Mouse (Mus musculus): ENCODE measurements at regions not wholly inside any gene's neighbourhood (a gene's known extent, or its start where the extent isn't known, plus 50 kb on each side); places are given as distances from the start of the nearest gene placed in this dataset.

DNA sequence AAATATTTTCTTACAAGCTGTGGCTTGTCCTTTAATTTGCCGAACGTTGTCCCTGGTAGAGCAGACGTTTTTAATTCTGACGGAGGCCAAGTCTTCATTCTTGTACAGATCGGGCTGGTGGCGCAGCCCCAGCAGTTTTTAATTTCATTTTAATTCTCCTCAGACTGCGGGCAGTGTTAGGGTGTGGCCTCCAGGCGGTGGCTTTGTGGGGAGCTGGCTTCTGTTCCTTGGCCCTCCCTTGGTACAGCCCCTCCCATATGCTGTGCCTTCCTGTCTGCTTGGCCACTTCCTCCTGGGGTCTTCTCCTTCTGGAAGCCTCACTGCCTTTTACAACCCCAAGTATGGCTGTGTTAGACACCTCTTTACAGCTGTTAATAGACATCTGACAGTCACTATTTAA, 189.7 kb upstream of the Zfp507 start:
- ATAC-seq (ENCODE audit: low FRiP score) = no peak
- Histone ChIP-seq H3K4me3 (no peak overlapping the region), H3K9me3 (no peaks in the 10 kb centered on the region), H3K4me1 (replicated peaks) (no peaks in the 10 kb centered on the region), H3K9ac (no peak overlapping the region), H3K36me3 (no peaks in the 10 kb centered on the region), H3K27ac (no peak overlapping the region), H3K27me3 (no peaks in the 10 kb centered on the region), H3K4me2 (no peak overlapping the region)
- WGBS = 78% methylated on average over 8 of the region's 8 CpGs

DNA sequence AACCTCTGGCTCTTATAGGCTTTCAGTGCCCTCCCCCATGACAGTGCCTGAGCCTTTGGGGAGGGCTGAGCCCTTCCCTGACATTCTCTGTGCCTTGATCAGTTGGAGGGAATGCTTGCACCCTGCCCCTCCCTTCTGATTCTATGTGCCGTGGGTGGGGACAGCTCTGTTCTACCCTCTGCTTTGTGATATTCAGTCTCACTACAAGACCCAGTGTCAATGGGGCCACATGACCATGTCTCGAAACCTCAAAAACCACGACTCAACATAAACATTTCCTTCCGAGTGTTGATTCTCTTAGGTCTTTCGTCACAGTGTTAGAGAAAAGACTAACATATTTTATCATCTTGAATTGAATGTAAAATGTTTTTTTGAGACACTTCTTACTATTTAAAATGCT, 188.3 kb upstream of the Zfp507 start:
- Histone ChIP-seq H3K4me3 (no peak overlapping the region), H3K4me1 (replicated peaks) (no peaks in the 10 kb centered on the region), H3K9me3 (no peaks in the 10 kb centered on the region), H3K36me3 (no peaks in the 10 kb centered on the region), H3K4me2 (no peak overlapping the region), H3K27me3 (no peaks in the 10 kb centered on the region), H3K27ac (no peak overlapping the region), H3K9ac (no peak overlapping the region)
- WGBS = 89% methylated on average over 5 of the region's 5 CpGs
- no peak for ATAC-seq (ENCODE audit: low FRiP score)

DNA sequence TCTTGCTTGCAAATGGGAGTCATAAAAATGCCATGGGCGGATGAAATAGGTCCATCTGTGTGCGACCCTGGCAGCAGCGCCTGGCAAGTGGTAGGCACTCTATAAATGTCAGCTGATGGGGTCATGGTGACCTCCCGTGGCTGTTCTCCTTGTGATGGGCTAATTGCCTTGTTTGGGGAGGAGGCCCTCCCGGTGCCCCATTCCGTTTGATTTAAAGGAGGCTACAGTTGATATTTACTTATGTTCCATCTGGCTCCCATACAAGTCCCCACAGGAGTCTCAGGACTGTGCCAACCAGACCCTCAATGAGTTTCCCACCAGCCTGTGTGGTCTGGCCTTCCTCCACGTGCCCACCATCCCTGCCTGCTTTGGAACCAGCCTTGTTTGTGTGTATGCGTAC, 186.7 kb upstream of the Zfp507 start:
- Histone ChIP-seq H3K9me3 (no peaks in the 10 kb centered on the region), H3K9ac (no peak overlapping the region), H3K4me1 (replicated peaks) (no peaks in the 10 kb centered on the region), H3K27me3 (no peaks in the 10 kb centered on the region), H3K36me3 (no peaks in the 10 kb centered on the region), H3K27ac (no peak overlapping the region), H3K4me3 (no peak overlapping the region), H3K4me2 (no peak overlapping the region)
- WGBS = 77% methylated on average over 8 of the region's 8 CpGs
- no peak for ATAC-seq (ENCODE audit: low FRiP score)

DNA sequence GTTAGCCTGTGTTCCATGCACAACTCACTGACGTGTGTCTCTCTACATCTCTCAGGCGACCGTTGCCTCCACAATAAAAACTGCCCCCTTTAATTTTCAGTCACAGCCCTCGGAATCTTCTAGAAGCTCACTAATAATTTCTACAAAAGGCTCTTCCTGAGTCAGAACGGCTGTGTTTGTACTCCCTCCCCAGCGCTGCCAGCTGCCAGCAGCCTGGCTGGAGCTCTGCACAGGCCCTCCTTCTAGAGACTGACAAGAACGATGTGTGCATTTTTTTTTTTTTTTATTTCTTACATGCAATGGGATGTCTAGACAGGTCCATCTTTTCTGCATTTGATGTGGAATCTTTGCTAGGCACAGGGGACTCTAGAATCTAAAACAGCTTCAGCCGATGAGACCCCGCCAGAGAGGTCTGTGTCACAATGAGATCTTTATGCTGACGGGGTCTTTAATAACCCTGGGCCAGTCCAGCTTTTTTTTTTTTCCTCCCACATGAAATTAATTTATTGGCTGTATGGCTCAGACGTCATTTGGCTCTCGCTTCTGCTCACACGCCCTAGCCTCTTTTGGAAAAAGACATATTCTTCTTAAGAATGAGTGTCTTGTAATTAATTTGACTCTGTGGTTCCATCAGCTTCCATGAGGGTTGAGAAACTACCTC, 185.8 kb upstream of the Zfp507 start:
- H3K4me2 ChIP-seq = no peak overlapping the region
- H3K9ac ChIP-seq = no peak overlapping the region
- H3K4me3 ChIP-seq = no peak overlapping the region
- no peaks in the 10 kb centered on the region for H3K4me1 ChIP-seq (replicated peaks)
- 78% methylated on average over 13 of the region's 13 CpGs for WGBS
- no peak for ATAC-seq (ENCODE audit: low FRiP score)
- no peaks in the 10 kb centered on the region for H3K9me3 ChIP-seq
- H3K27ac ChIP-seq = no peak overlapping the region
- H3K27me3 ChIP-seq = no peaks in the 10 kb centered on the region
- no peaks in the 10 kb centered on the region for H3K36me3 ChIP-seq

- ATAC-seq (ENCODE audit: low FRiP score) = no peak
- Histone ChIP-seq H3K9ac (no peak overlapping the region), H3K36me3 (no peaks in the 10 kb centered on the region), H3K9me3 (no peaks in the 10 kb centered on the region; the same call in 1 of the 2 replicates), H3K4me2 (no peak overlapping the region), H3K4me3 (no peak overlapping the region), H3K4me1 (replicated peaks) (no peaks in the 10 kb centered on the region), H3K27ac (no peak overlapping the region), H3K27me3 (no peaks in the 10 kb centered on the region)
- 91% methylated on average over 9 of the region's 9 CpGs for WGBS
Measured at GRCm38 (mm10) chr7:35977986-35978385, 175.2 kb upstream of the Zfp507 start.

DNA sequence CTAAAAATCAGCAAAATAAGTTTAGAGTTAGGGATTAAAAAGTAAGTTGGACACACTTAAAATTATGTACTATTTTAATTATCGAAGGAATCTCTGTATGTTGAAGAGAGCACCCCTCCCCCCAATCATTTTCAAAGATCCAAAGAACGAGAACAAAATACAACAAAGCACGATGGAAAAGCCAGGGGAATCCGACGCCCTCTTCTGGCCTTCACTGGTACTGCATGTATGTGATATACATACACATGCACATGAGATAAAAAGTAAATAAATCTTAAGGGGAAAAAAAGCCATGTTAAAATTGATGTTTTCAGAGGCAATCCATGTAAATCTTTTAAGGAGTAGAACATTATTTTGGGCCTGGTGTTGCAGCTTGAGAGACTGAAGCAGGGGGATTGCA, 155.9 kb upstream of the Zfp507 start:
- 23% methylated on average over 5 of the region's 5 CpGs for WGBS
- ATAC-seq (ENCODE audit: low FRiP score) = no peak
- no peak overlapping the region for H3K4me2 ChIP-seq
- no peaks in the 10 kb centered on the region for H3K27me3 ChIP-seq
- no peaks in the 10 kb centered on the region for H3K36me3 ChIP-seq
- no peak overlapping the region for H3K27ac ChIP-seq
- no peak overlapping the region for H3K4me3 ChIP-seq
- H3K9ac ChIP-seq = no peak overlapping the region
- H3K4me1 ChIP-seq (replicated peaks) = 0 out of 2 replicates have a peak, but pooled peaks cover 3% of the 10 kb centered on the region
- no peaks in the 10 kb centered on the region for H3K9me3 ChIP-seq

GRCm38 (mm10) chr7:35958052-35958451, 155.2 kb upstream of the Zfp507 start:
- no peak overlapping the region for H3K4me2 ChIP-seq
- 0 out of 2 replicates have a peak, but pooled peaks cover 3% of the 10 kb centered on the region for H3K4me1 ChIP-seq (replicated peaks)
- 2% methylated on average over 2 of the region's 2 CpGs for WGBS
- H3K27ac ChIP-seq = no peak overlapping the region
- no peak overlapping the region for H3K4me3 ChIP-seq
- no peaks in the 10 kb centered on the region for H3K27me3 ChIP-seq
- H3K9ac ChIP-seq = no peak overlapping the region
- no peaks in the 10 kb centered on the region for H3K36me3 ChIP-seq
- H3K9me3 ChIP-seq = no peaks in the 10 kb centered on the region
- ATAC-seq (ENCODE audit: low FRiP score) = 0 out of 2 replicates have a peak, but pooled peaks have one; percentile 49

GRCm38 (mm10) chr7:35948794-35949193, 146.0 kb upstream of the Zfp507 start:
- Histone ChIP-seq H3K4me3 (peak overlapping the region; percentile 4; the same call in 1 of the 2 replicates), H3K9me3 (no peaks in the 10 kb centered on the region), H3K27ac (peak overlapping the region; percentile 53; the same call in 1 of the 2 replicates), H3K4me1 (replicated peaks) (peaks cover 12% of the 10 kb centered on the region), H3K27me3 (no peaks in the 10 kb centered on the region), H3K9ac (no peak overlapping the region), H3K36me3 (no peaks in the 10 kb centered on the region), H3K4me2 (peak overlapping the region; percentile 40)
- 8% methylated on average over 6 of the region's 6 CpGs for WGBS
- no peak for ATAC-seq (ENCODE audit: low FRiP score)

DNA sequence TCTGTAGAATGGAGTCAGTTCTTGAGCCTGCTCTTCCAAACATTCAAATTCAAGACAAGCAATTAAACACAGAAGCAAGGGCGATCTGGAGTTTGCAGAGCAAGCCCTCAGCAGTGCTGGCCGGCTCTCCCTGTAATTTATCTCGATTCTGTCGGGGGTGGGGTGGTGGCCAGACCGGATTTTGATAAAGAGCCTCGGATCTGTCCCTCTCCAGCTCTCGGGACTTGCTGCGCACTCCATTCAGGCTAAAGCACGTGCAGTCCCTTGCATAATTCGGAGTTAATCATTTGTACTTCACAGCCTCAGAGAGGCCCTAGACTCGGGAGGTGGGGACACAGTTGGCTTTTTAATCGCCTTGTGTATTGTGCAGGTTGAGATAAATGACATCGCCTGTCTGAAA, 145.6 kb upstream of the Zfp507 start:
- 2% methylated on average over 13 of the region's 13 CpGs for WGBS

DNA sequence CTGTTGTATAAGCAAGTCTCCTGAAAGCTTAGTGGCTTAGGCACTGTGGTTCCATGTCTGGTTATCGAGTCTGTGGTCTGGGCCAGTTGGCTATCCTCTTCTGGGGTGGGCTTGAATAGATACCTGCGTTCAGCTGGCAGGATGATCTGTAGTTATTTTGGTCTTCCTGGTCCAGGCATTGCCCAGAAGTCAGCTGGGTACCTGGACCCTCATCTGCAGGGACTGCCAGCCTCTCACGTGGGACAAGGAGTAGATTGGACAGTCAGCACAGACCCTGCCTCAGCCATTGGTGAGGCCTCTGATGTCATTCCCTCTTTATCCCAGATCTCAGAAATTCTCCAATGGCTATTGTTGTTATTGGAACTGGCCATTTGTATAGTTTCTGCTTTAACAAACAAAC, 138.3 kb upstream of the Zfp507 start:
- Histone ChIP-seq H3K27me3 (0 out of 2 replicates have a peak, but pooled peaks cover 2% of the 10 kb centered on the region), H3K36me3 (no peaks in the 10 kb centered on the region), H3K4me3 (no peak overlapping the region), H3K4me1 (replicated peaks) (peaks cover 10% of the 10 kb centered on the region), H3K4me2 (no peak overlapping the region), H3K9me3 (no peaks in the 10 kb centered on the region), H3K9ac (no peak overlapping the region), H3K27ac (no peak overlapping the region)
- 94% methylated on average over 3 of the region's 3 CpGs for WGBS
- ATAC-seq (ENCODE audit: low FRiP score) = no peak

More for the DNA sequence above, 145.6 kb upstream of the Zfp507 start:
- no peaks in the 10 kb centered on the region for H3K27me3 ChIP-seq
- H3K4me1 ChIP-seq (replicated peaks) = peaks cover 12% of the 10 kb centered on the region
- H3K9me3 ChIP-seq = no peaks in the 10 kb centered on the region
- peak overlapping the region; percentile 53 for H3K27ac ChIP-seq
- peak overlapping the region; percentile 40 for H3K4me2 ChIP-seq
- no peaks in the 10 kb centered on the region for H3K36me3 ChIP-seq
- H3K4me3 ChIP-seq = peak overlapping the region; percentile 4; the same call in 1 of the 2 replicates
- H3K9ac ChIP-seq = no peak overlapping the region
- 0 out of 2 replicates have a peak, but pooled peaks have one; percentile 50 for ATAC-seq (ENCODE audit: low FRiP score)

DNA sequence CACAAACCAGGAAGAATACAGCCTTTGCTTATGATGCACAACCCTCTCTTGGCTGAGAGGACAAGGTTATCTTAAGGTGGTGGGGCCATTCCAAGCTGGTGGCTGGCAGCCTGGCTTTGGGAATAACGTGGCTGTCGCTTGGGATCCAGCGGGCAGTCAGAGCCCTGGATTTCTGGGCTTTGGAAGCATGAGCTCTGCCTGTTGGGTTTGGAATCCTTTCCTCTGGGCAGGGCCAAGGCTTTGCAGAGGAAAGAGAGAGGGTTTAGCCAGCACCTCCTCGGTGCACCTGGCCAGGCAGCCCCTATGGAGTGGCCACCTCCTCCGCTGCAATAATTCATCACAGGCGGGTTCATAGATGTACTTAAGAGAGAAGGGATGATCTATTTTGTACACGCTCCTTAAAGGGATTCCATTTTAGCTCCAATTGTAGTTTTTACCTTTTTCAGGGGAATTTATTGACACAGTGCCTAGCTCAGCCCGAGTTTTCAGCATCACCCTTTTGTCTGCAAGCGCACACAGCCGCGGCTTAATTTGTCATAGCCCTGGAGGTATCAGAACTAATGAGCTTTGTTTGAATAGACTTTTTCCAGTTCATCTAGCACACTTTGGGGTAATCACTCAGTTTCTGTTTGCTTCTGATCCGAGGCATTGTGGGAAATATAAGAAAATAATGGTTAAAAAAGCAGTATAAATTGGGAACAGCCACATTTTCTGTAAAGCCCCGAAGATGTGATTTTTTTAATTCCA, 135.5 kb upstream of the Zfp507 start:
- Histone ChIP-seq H3K4me1 (replicated peaks) (peaks cover 10% of the 10 kb centered on the region), H3K27me3 (0 out of 2 replicates have a peak, but pooled peaks cover 2% of the 10 kb centered on the region), H3K4me3 (no peak overlapping the region), H3K9me3 (no peaks in the 10 kb centered on the region), H3K36me3 (no peaks in the 10 kb centered on the region), H3K9ac (no peak overlapping the region; the same call in 1 of the 2 replicates), H3K27ac (peak overlapping the region; percentile 75), H3K4me2 (no peak overlapping the region)
- WGBS = 39% methylated on average over 13 of the region's 13 CpGs
- ATAC-seq (ENCODE audit: low FRiP score) = no peak

DNA sequence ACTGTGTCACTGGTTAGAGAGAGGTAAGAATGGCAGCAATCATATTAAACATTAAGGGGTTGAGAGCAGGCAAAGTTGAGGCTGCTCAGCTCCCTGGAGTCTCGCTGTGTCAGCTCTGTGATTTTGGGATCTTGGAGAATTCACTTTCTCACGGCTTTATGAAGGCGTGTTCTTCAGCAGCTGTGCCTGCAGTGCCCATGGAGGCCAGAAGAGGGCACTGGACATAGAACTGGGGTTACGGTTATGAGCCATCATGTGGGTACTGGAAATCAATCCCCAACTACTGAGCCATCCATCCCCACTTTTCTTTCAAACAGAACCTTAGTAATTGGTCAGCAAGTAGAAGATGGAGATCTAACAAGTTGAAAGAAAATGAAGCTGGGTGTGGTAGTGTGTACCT, 123.9 kb upstream of the Zfp507 start:
- Histone ChIP-seq H3K4me1 (replicated peaks) (peaks cover 15% of the 10 kb centered on the region), H3K9me3 (no peaks in the 10 kb centered on the region), H3K9ac (no peak overlapping the region), H3K27me3 (peaks cover 14% of the 10 kb centered on the region; the same call in 1 of the 2 replicates), H3K4me2 (no peak overlapping the region), H3K27ac (no peak overlapping the region), H3K4me3 (no peak overlapping the region), H3K36me3 (no peaks in the 10 kb centered on the region)
- no peak for ATAC-seq (ENCODE audit: low FRiP score)
- 93% methylated on average over 4 of the region's 4 CpGs for WGBS

Data from hindbrain, embryonic 13.5 days (tissue).